Mouse (Mus musculus) forebrain, postnatal 0 days (tissue): ENCODE data around the gene Ssh2. TPM values are rescaled to one million over a fixed set of nuclear protein-coding genes. Genes with fewer than 3 reads are reported as not detected.
A peak's percentile ranks its signal among the peaks of the same experiment; 100 is the strongest.

Experiments
- ATAC-seq: fragments of 200-750 bp; cut with Nextera tagmentation; 2 replicates; pipeline ENCODE4 v1.8.0; 2017; ENCODE audit warnings: mild to moderate bottlenecking, moderate library complexity
- DNase-seq: peaks from one replicate; pipeline ENCODE4 v3.0.0-alpha.2; 2015
- H3K27ac ChIP-seq: fragments of 300-500 bp; sonication (generic); 2 replicates; pipeline ENCODE4 v1.5.1; 2014; ENCODE audit warnings: low read depth, mild to moderate bottlenecking, antibody characterized with exemption, low read length, moderate library complexity, mixed read lengths
- H3K27me3 ChIP-seq: fragments of 300-500 bp; sonication (generic); 2 replicates; pipeline ENCODE4 v1.6.1; 2014; ENCODE audit warnings: mild to moderate bottlenecking, low read length, mixed read lengths; ENCODE audit not compliant: insufficient read depth
- H3K36me3 ChIP-seq: fragments of 300-500 bp; sonication (generic); 2 replicates; pipeline ENCODE4 v1.6.1; 2014; ENCODE audit warnings: mild to moderate bottlenecking, moderate library complexity; ENCODE audit not compliant: insufficient read depth
- H3K4me1 ChIP-seq: fragments of 300-500 bp; sonication (generic); 2 replicates; pipeline ENCODE4 v1.6.1; 2014; ENCODE audit warnings: antibody characterized with exemption; ENCODE audit not compliant: insufficient read depth
- H3K4me2 ChIP-seq: fragments of 300-500 bp; sonication (generic); 2 replicates; pipeline ENCODE4 v1.6.1; 2014; ENCODE audit warnings: low read depth, mild to moderate bottlenecking, moderate library complexity
- H3K4me3 ChIP-seq: fragments of 300-500 bp; sonication (generic); 2 replicates; pipeline ENCODE4 v1.5.1; 2014; ENCODE audit warnings: low read depth, low read length, mixed read lengths
- H3K9ac ChIP-seq: fragments of 300-500 bp; sonication (generic); 2 replicates; pipeline ENCODE4 v1.6.1; 2014; ENCODE audit warnings: mild to moderate bottlenecking
- H3K9me3 ChIP-seq: fragments of 300-500 bp; sonication (generic); 2 replicates; pipeline ENCODE4 v1.6.1; 2016; ENCODE audit warnings: low read length
- CTCF ChIP-seq: sonication (generic); IDR thresholded peaks from 2 replicates; pipeline ENCODE4 v1.5.1; 2016; ENCODE audit warnings: antibody characterized with exemption, control low read depth, low read depth
- WGBS: fragments of 180-500 bp; shearing (Covaris S2); extraction: QIAGEN DNeasy Blood & Tissue Kit; methylation state at CpG from one replicate; pipeline ENCODE4 v1.1.7; 2014; 5-methylcytosine and 5-hydroxymethylcytosine counted together
- polyA plus RNA-seq: library from polyadenylated mRNA; unstranded; fragments of >200 nt; fragmentation: Nextera tagmentation; extraction: Ambion mirVana; gene quantifications from 2 replicates; pipeline ENCODE4 v1.2.1, GENCODE M21; 2015
- total RNA-seq: library from RNA; depleted of rRNA; stranded (reverse); fragments of >200 nt; gene quantifications from 2 replicates; pipeline ENCODE4 v1.2.3, GENCODE M21; 2014; rRNA removed

Ssh2 gene
- total and polyA plus RNA-seq, 2 experiments from 2014 or later, result 12.7 to 40.2 TPM

- ATAC-seq, result no peak
- 89% methylated on average over 22 of the region's 22 CpGs for WGBS
These were observed 289.3 kb downstream of the Ssh2 start for GRCm38 (mm10) chr11:77505291-77505980.

DNA sequence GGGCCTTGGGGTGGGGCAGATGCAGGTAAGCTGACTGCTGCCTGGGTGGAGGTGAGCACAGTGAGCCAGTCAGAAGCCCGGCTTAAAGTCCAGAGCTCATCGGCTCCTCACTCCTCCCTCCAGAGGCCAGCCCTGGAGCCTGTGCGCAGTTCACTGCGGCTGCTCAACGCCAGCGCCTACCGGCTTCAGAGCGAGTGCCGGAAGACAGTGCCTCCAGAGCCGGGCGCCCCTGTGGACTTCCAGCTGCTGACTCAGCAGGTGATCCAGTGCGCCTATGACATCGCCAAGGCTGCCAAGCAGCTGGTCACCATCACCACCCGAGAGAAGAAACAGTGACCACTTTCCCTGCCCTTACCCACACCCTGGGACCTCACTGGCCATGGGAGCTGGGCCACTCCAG, 290.2 kb downstream of the Ssh2 start:
- Histone ChIP-seq H3K9me3 (no peaks in the 10 kb centered on the region), H3K27ac (no peak overlapping the region), H3K36me3 (peaks cover 48% of the 10 kb centered on the region), H3K4me3 (no peak overlapping the region), H3K4me2 (no peak overlapping the region), H3K9ac (no peak overlapping the region), H3K4me1 (0 out of 2 replicates have a peak, but pooled peaks cover 4% of the 10 kb centered on the region), H3K27me3 (no peaks in the 10 kb centered on the region)
- DNase-seq, result no peak
- no peak for TF ChIP-seq CTCF
- WGBS, result 86% methylated on average over 14 of the region's 14 CpGs
- ATAC-seq, result no peak

More at GRCm38 (mm10) chr11:77505291-77505980, 289.3 kb downstream of the Ssh2 start:
- Histone ChIP-seq H3K27me3 (no peaks in the 10 kb centered on the region), H3K9ac (no peak overlapping the region), H3K4me1 (0 out of 2 replicates have a peak, but pooled peaks cover 4% of the 10 kb centered on the region), H3K4me2 (no peak overlapping the region), H3K27ac (no peak overlapping the region), H3K9me3 (no peaks in the 10 kb centered on the region), H3K4me3 (no peak overlapping the region), H3K36me3 (peaks cover 50% of the 10 kb centered on the region)
- DNase-seq, result no peak
- TF ChIP-seq CTCF, result no peak

- no peak for ATAC-seq
- H3K27ac ChIP-seq, result no peak overlapping the region
- no peaks in the 10 kb centered on the region for H3K27me3 ChIP-seq
- no peak overlapping the region for H3K4me2 ChIP-seq
- H3K9me3 ChIP-seq, result no peaks in the 10 kb centered on the region
- no peak overlapping the region for H3K9ac ChIP-seq
- H3K4me1 ChIP-seq, result 0 out of 2 replicates have a peak, but pooled peaks cover 4% of the 10 kb centered on the region
- WGBS, result 86% methylated on average over 6 of the region's 6 CpGs
- no peak for DNase-seq
- H3K4me3 ChIP-seq, result no peak overlapping the region
- TF ChIP-seq CTCF, result no peak
- peaks cover 48% of the 10 kb centered on the region for H3K36me3 ChIP-seq
These were observed 290.9 kb downstream of the Ssh2 start for GRCm38 (mm10) chr11:77506941-77507340.

- Histone ChIP-seq H3K4me2 (no peak overlapping the region), H3K27me3 (no peaks in the 10 kb centered on the region), H3K9me3 (no peaks in the 10 kb centered on the region), H3K4me1 (0 out of 2 replicates have a peak, but pooled peaks cover 7% of the 10 kb centered on the region), H3K27ac (no peak overlapping the region), H3K4me3 (no peak overlapping the region), H3K36me3 (peaks cover 47% of the 10 kb centered on the region), H3K9ac (no peak overlapping the region)
- ATAC-seq, result no peak
- no peak for DNase-seq
- WGBS, result 75% methylated on average over 4 of the region's 4 CpGs
- no peak for TF ChIP-seq CTCF
These were observed 291.3 kb downstream of the Ssh2 start for GRCm38 (mm10) chr11:77507426-77507825.

DNA sequence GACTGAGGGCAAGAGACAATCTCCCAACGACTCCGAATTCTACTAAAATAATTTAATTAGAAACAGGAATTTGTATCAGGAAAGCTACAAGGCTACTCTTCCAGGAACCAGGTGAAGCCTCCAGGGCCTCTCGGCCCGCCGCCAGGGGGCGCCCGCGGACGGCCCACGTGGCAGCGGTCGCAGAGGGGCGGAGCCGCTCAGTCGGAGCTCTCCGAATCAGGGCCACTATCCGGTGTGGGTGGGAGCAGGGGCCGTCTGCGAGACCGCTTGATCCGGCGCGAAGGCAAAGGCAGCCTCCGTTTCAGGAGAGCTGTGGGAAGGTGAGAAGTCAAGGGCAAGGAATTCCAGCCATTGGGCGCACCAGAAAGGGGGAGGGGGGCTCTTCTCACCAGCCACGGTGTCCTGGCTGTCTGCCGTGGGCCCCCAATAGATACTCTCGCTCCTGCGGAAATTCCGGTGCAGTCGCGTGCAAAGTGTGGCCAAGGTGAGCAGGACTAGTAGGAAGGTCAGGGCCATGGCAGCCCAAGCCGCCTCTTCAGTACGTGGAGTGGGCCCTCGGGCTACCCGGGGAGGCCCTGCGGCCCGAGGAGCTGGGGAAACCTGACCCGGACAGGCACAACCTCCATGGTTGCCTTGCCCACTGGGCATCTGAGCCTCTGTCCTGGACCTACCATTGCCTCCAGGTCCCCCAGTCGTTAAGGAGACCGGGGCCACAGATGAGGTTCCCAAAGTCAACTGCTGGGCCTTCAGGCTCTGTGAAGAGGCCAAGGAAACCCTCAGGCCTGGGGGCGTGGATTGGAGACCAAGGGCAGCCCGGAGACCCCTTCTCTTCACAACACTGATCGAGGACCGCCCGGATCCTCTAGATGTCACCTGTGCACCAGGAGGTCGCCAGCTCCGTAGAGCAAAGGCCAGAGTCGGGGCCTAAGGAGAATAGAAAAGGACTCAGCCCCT, 292.3 kb downstream of the Ssh2 start:
- peak overlapping the region; percentile 74 for H3K4me2 ChIP-seq
- no peak overlapping the region for H3K27ac ChIP-seq
- H3K9me3 ChIP-seq, result no peaks in the 10 kb centered on the region
- 19% methylated on average over 49 of the region's 49 CpGs for WGBS
- peak overlapping the region; percentile 51 for H3K9ac ChIP-seq
- H3K4me1 ChIP-seq, result 0 out of 2 replicates have a peak, but pooled peaks cover 9% of the 10 kb centered on the region
- TF ChIP-seq CTCF, result peak; percentile 92
- peak overlapping the region; percentile 38 for H3K4me3 ChIP-seq
- H3K36me3 ChIP-seq, result peaks cover 37% of the 10 kb centered on the region
- no peaks in the 10 kb centered on the region for H3K27me3 ChIP-seq
- DNase-seq, result peak; percentile 90
- ATAC-seq, result peak; percentile 89

Other genes with a start within 250 kb of the Ssh2 start
- gene Slc6a4, start 217.7 kb upstream of the Ssh2 start, total RNA-seq, result 1.3 and 3.0 TPM in 2 replicates
- 2.2 and 3.0 TPM in 2 replicates for gene Slc6a4, start 217.7 kb upstream of the Ssh2 start, polyA plus RNA-seq
- 4.2 and 5.7 TPM in 2 replicates for gene Nsrp1, start 137.9 kb upstream of the Ssh2 start, total RNA-seq
- gene Nsrp1, start 137.9 kb upstream of the Ssh2 start, polyA plus RNA-seq, result 46.4 and 49.9 TPM in 2 replicates
- 1.9 and 3.1 TPM in 2 replicates for gene Efcab5, start 27.3 kb upstream of the Ssh2 start, total RNA-seq
- 0.62 and 0.68 TPM in 2 replicates for gene Efcab5, start 27.3 kb upstream of the Ssh2 start, polyA plus RNA-seq
- gene Coro6, start 246.1 kb downstream of the Ssh2 start, total RNA-seq, result 0.43 and 0.54 TPM in 2 replicates
- gene Coro6, start 246.1 kb downstream of the Ssh2 start, polyA plus RNA-seq, result 0.12 and 0.28 TPM in 2 replicates